In genomic region chr6:118127198-118127597, GRCm38 (mm10) we compare ENCODE assay signal across 22 mouse cellular contexts. TPM values are rescaled to one million over a fixed set of nuclear protein-coding genes. Genes with fewer than 3 reads are reported as not detected.
A peak's percentile ranks its signal among the peaks of the same experiment; 100 is the strongest.
DNase-seq lines count a peak whose midpoint lies in the region; ATAC-seq and TF ChIP-seq lines count a peak whose summit lies in the region.
"Had no signal": no experiment of that assay in that cellular context is flagged by ENCODE, and none has a peak within 500 bp of the region (broad histone marks: within the 10 kb centered on the region; RNA-seq: fewer than 3 reads in every experiment).

No protein-coding gene starts in this region.

- peaks cover 26% of the 10 kb centered on the region for H3K36me3 ChIP-seq in heart, postnatal 0 days (replicated peaks; ENCODE audit: control insufficient read depth, insufficient read depth, low read length)
- peaks cover 14% of the 10 kb centered on the region for H3K36me3 ChIP-seq in heart, embryonic 10.5 days
- peaks cover 12% of the 10 kb centered on the region; the same call in 1 of the 2 replicates for H3K36me3 ChIP-seq in lung, postnatal 0 days (ENCODE audit: insufficient read depth, low read length)
- peaks cover 18% of the 10 kb centered on the region for H3K36me3 ChIP-seq in liver, embryonic 15.5 days (replicated peaks)

- peaks cover 18% of the 10 kb centered on the region; the same call in 1 of the 2 replicates for H3K4me1 ChIP-seq in heart, postnatal 0 days (ENCODE audit: control insufficient read depth, insufficient read depth)
- peaks cover 20% of the 10 kb centered on the region; the same call in 1 of the 2 replicates for H3K4me1 ChIP-seq in heart, embryonic 10.5 days
- peaks cover 2% of the 10 kb centered on the region; the same call in 1 of the 2 replicates for H3K4me1 ChIP-seq in lung, postnatal 0 days (ENCODE audit: insufficient read depth, low read depth, low read length)
- H3K4me1 ChIP-seq in liver, embryonic 15.5 days (replicated peaks), result peaks cover 27% of the 10 kb centered on the region
- H3K4me1 ChIP-seq: forebrain, embryonic 12.5 days; hindbrain, embryonic 10.5 days had no signal

- H3K9me3 ChIP-seq in heart, postnatal 0 days (replicated peaks; ENCODE audit: control insufficient read depth, low read length), result no peaks in the 10 kb centered on the region
- H3K9me3 ChIP-seq in heart, embryonic 10.5 days, result no peaks in the 10 kb centered on the region
- no peaks in the 10 kb centered on the region for H3K9me3 ChIP-seq in lung, postnatal 0 days (ENCODE audit: low read length)
- no peaks in the 10 kb centered on the region for H3K9me3 ChIP-seq in liver, embryonic 15.5 days (replicated peaks)
- H3K9me3 ChIP-seq: embryonic facial prominence, embryonic 15.5 days; forebrain, embryonic 12.5 days; heart, embryonic 15.5 days; hindbrain, embryonic 10.5 days had no signal

- intact Hi-C loops in gastrocnemius, postnatal 14 days (cut with DNase I; ENCODE audit: low total_unique reads), result no loop called here

- 58% methylated on average over 7 of the region's 7 CpGs for WGBS in heart, postnatal 0 days
- 77% methylated on average over 7 of the region's 7 CpGs for WGBS in heart, embryonic 10.5 days
- WGBS in lung, postnatal 0 days, result 56% methylated on average over 7 of the region's 7 CpGs
- WGBS in liver, embryonic 15.5 days (ENCODE audit: insufficient replicate concordance), result 32% methylated on average over 7 of the region's 7 CpGs

- DNase-seq in heart, postnatal 0 days (ENCODE audit: low spot score), result peak; percentile 9
- DNase-seq in heart, embryonic 10.5 days (ENCODE audit: low spot score), result no peak
- DNase-seq in lung, postnatal 0 days (ENCODE audit: low spot score), result peak; percentile 31
- no peak for DNase-seq in lung, adult 18-20 months
- DNase-seq in ovary, postnatal 14 days (ENCODE audit: low spot score), result no peak
- DNase-seq in gastrocnemius, postnatal 14 days, result no peak
- DNase-seq in frontal cortex, postnatal 25 days (ENCODE audit: low spot score in 2 of 2), result no peak
- DNase-seq: adrenal gland, postnatal 10 days; cerebellum, adult 8-10 months; embryo, embryonic 11 days; gastrocnemius, postnatal 36 days; layer of hippocampus, adult 9-11 months; lung, postnatal 36 days; midbrain, embryonic 14.5 days; right cerebral cortex, adult 18-20 months had no signal

- no peak for ATAC-seq in heart, postnatal 0 days (ENCODE audit: insufficient read depth, low read depth)
- no peak for ATAC-seq in lung, postnatal 0 days
- no peak for ATAC-seq in liver, embryonic 15.5 days (ENCODE audit: insufficient read depth)

- no peak overlapping the region for H3K27ac ChIP-seq in heart, postnatal 0 days (ENCODE audit: low read depth)
- no peak overlapping the region for H3K27ac ChIP-seq in heart, embryonic 10.5 days
- H3K27ac ChIP-seq in lung, postnatal 0 days (ENCODE audit: low read length), result peak overlapping the region; percentile 66
- 0 out of 2 replicates have a peak overlapping the region, but pooled peaks have one; percentile 48 for H3K27ac ChIP-seq in liver, embryonic 15.5 days (replicated peaks)
- H3K27ac ChIP-seq: embryonic facial prominence, embryonic 15.5 days; forebrain, embryonic 12.5 days; hindbrain, embryonic 10.5 days; kidney, postnatal 0 days had no signal

- H3K4me3 ChIP-seq in heart, postnatal 0 days (ENCODE audit: low read depth, low read length), result no peak overlapping the region
- no peak overlapping the region for H3K4me3 ChIP-seq in heart, embryonic 10.5 days
- no peak overlapping the region for H3K4me3 ChIP-seq in lung, postnatal 0 days (ENCODE audit: low read depth, low read length)
- no peak overlapping the region for H3K4me3 ChIP-seq in liver, embryonic 15.5 days (replicated peaks)
- H3K4me3 ChIP-seq: embryonic facial prominence, embryonic 15.5 days; forebrain, embryonic 12.5 days; heart, embryonic 15.5 days; hindbrain, embryonic 10.5 days had no signal

- H3K27me3 ChIP-seq in heart, postnatal 0 days (ENCODE audit: control insufficient read depth, insufficient read depth, low read length), result no peaks in the 10 kb centered on the region
- no peaks in the 10 kb centered on the region for H3K27me3 ChIP-seq in heart, embryonic 10.5 days (ENCODE audit: insufficient read depth, poor library complexity, severe bottlenecking)
- no peaks in the 10 kb centered on the region for H3K27me3 ChIP-seq in lung, postnatal 0 days (replicated peaks; ENCODE audit: insufficient read depth, low read length)
- no peaks in the 10 kb centered on the region for H3K27me3 ChIP-seq in liver, embryonic 15.5 days
- H3K27me3 ChIP-seq: CH12.LX; embryonic facial prominence, embryonic 15.5 days; forebrain, embryonic 12.5 days; heart, embryonic 15.5 days had no signal

- H3K9ac ChIP-seq in heart, postnatal 0 days (replicated peaks; ENCODE audit: low read depth, low read length), result no peak overlapping the region
- H3K9ac ChIP-seq in lung, postnatal 0 days (replicated peaks; ENCODE audit: low read depth), result no peak overlapping the region
- H3K9ac ChIP-seq in liver, embryonic 15.5 days, result no peak overlapping the region
- H3K9ac ChIP-seq: embryonic facial prominence, embryonic 15.5 days; forebrain, embryonic 12.5 days; heart, embryonic 15.5 days had no signal

- no peak for TF ChIP-seq CTCF in heart, postnatal 0 days (IDR thresholded peaks at IDR 0.05; ENCODE audit: low read depth)
- no peak for TF ChIP-seq CTCF in lung, postnatal 0 days (IDR thresholded peaks at IDR 0.05)

- H3K4me2 ChIP-seq in heart, postnatal 0 days (ENCODE audit: low read depth, low read length), result no peak overlapping the region
- no peak overlapping the region for H3K4me2 ChIP-seq in lung, postnatal 0 days (replicated peaks; ENCODE audit: low read depth, low read length)
- H3K4me2 ChIP-seq in liver, embryonic 15.5 days, result 0 out of 2 replicates have a peak overlapping the region, but pooled peaks have one; percentile 29
- H3K4me2 ChIP-seq: embryonic facial prominence, embryonic 15.5 days; forebrain, embryonic 12.5 days had no signal

- TF ChIP-seq EP300 in heart, postnatal 0 days (IDR thresholded peaks at IDR 0.05; ENCODE audit: low read depth), result no peak
- no peak for TF ChIP-seq EP300 in lung, postnatal 0 days (IDR thresholded peaks at IDR 0.05)

RNA-seq across cellular contexts. Expression of gene Csgalnact2, which starts 11.7 kb away (rescaled TPM):
- 13.0 and 15.8 TPM in 2 replicates for total RNA-seq in heart, postnatal 0 days (2014; rRNA removed; ENCODE audit: low replicate concordance)
- 10.3 and 11.6 TPM in 2 replicates for polyA plus RNA-seq in heart, postnatal 0 days (2015; fragmentation: Nextera tagmentation; extraction: Ambion mirVana)
- polyA plus RNA-seq in heart, embryonic 10.5 days (2016; fragmentation: Nextera tagmentation; extraction: Ambion mirVana), result 7.3 and 10.5 TPM in 2 replicates
- 35.2 and 36.6 TPM in 2 replicates for polyA plus RNA-seq in lung, postnatal 0 days (2015; fragmentation: Nextera tagmentation; extraction: Ambion mirVana)
- polyA plus RNA-seq in liver, embryonic 15.5 days (2015; fragmentation: Nextera tagmentation; extraction: Ambion mirVana), result 6.7 and 7.0 TPM in 2 replicates
- total RNA-seq in gastrocnemius, postnatal 14 days (2021), result 10 to 100 TPM; 21.4 to 22.1 TPM

Comparison
In these comparisons a context has a peak if more than half of its experiments do, and no peak if none do; other contexts are left out.
1. DNase-seq: peak in heart, postnatal 0 days (single experiment) and lung, postnatal 0 days (single experiment); none in heart, embryonic 10.5 days (single experiment), lung, adult 18-20 months (0 of 2), ovary, postnatal 14 days (single experiment), gastrocnemius, postnatal 14 days (single experiment) and frontal cortex, postnatal 25 days (0 of 2).
2. H3K27ac ChIP-seq: peak in lung, postnatal 0 days (single experiment) and liver, embryonic 15.5 days (single experiment); none in heart, postnatal 0 days (single experiment) and heart, embryonic 10.5 days (single experiment).